In the genomic region with DNA sequence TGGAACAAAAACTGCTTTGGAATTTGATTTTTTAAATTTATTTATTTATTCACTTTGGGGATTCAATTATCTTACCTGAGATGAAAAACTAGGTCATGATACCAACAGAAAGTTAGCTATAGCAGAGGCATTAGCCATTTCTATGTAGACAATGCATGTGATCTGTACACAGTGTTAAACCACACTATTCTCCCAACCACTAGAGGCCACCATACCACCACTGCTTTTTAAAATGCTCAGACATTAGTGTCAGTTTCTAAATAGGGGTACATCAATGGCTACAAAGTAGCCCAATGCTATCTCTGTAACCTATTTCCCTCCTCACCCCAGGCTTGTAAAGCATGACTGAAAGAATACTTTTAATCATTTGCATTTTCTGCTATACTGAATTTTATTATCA, we compare ENCODE assay signal across 10 mouse cellular contexts. TPM values are rescaled to one million over a fixed set of nuclear protein-coding genes. Genes with fewer than 3 reads are reported as not detected.
A peak's percentile ranks its signal among the peaks of the same experiment; 100 is the strongest.
DNase-seq lines count a peak whose midpoint lies in the region; ATAC-seq and TF ChIP-seq lines count a peak whose summit lies in the region.
"Had no signal": no experiment of that assay in that cellular context is flagged by ENCODE, and none has a peak within 500 bp of the region (broad histone marks: within the 10 kb centered on the region; RNA-seq: fewer than 3 reads in every experiment).

No protein-coding gene starts in this region.

- TF ChIP-seq CTCF in thymus, adult 2 months (IDR thresholded peaks at IDR 0.05; ENCODE audit: borderline replicate concordance, control insufficient read depth, extremely low read depth, insufficient read depth, low read length, poor library complexity) = no peak

- H3K4me1 ChIP-seq in thymus, adult 2 months (replicated peaks; ENCODE audit: control insufficient read depth, insufficient read depth, low read length) = no peaks in the 10 kb centered on the region
- H3K4me1 ChIP-seq: hindbrain, embryonic 15.5 days had no signal

- no peak overlapping the region for H3K4me3 ChIP-seq in thymus, adult 2 months (ENCODE audit: control insufficient read depth, insufficient read depth, low read length)
- H3K4me3 ChIP-seq: hindbrain, embryonic 15.5 days had no signal

- H3K36me3 ChIP-seq in thymus, adult 2 months (ENCODE audit: control insufficient read depth, insufficient read depth, low read length) = peaks cover 55% of the 10 kb centered on the region
- H3K36me3 ChIP-seq in splenic B cell, adult 2 months (ENCODE audit: control insufficient read depth, insufficient read depth, low read length, poor library complexity, severe bottlenecking) = peaks cover 6% of the 10 kb centered on the region; the same call in 1 of the 2 replicates

- no peak for DNase-seq in frontal cortex, postnatal 10 days (ENCODE audit: low spot score in 2 of 2)
- DNase-seq in thymus, adult 2 months = peak; percentile 11
- DNase-seq in thymus, postnatal 4 days = no peak
- DNase-seq in splenic B cell, adult 2 months (ENCODE audit: low read depth, low spot score) = peak; percentile 56
- no peak for DNase-seq in left cerebral cortex, postnatal 25 days (ENCODE audit: low spot score in 2 of 2)
- DNase-seq in kidney, postnatal 4 days = no peak
- DNase-seq: cerebellum, postnatal 36 days had no signal

- no peak overlapping the region for H3K27ac ChIP-seq in thymus, adult 2 months (ENCODE audit: control insufficient read depth, insufficient read depth, low read length)
- H3K27ac ChIP-seq: hindbrain, embryonic 15.5 days had no signal

- peak; percentile 78 for ATAC-seq in frontal cortex, adult (ENCODE audit: low TSS enrichment)
- ATAC-seq in erythroblast, adult 5-6 weeks (replicated peaks; ENCODE audit: low FRiP score, poor library complexity, severe bottlenecking) = peak; percentile 52; the same call in 1 of the 2 replicates

- intact Hi-C loops in left cerebral cortex, postnatal 25 days (cut with DNase I) = no loop called here

- TF ChIP-seq POLR2A in thymus, adult 2 months (IDR thresholded peaks at IDR 0.05; ENCODE audit: control insufficient read depth, extremely low read depth, insufficient read depth, low read length, poor library complexity) = no peak

- H3K27me3 ChIP-seq in thymus, adult 2 months (ENCODE audit: control insufficient read depth, insufficient read depth, low read length) = no peaks in the 10 kb centered on the region
- H3K27me3 ChIP-seq in splenic B cell, adult 2 months (ENCODE audit: control insufficient read depth, insufficient read depth, low read length, poor library complexity, severe bottlenecking) = no peaks in the 10 kb centered on the region
- H3K27me3 ChIP-seq: hindbrain, embryonic 15.5 days had no signal

RNA-seq across cellular contexts. Expression of a gene that starts 26.1 kb away (rescaled TPM):
- polyA plus RNA-seq in thymus, adult 2 months (2012; rRNA removed) = 30.8 and 32.3 TPM in 2 replicates
- total RNA-seq in erythroblast, adult 5-6 weeks (2015; ENCODE audit: low replicate concordance) = 5.4 and 6.7 TPM in 2 replicates
- 6.1 and 7.1 TPM in 2 replicates for total RNA-seq in erythroblast, adult 5-6 weeks (2017; ENCODE audit: low replicate concordance)
- 10 to 100 TPM; 53.5 to 56.2 TPM for total RNA-seq in left cerebral cortex, postnatal 25 days (2021)

RNA-seq across cellular contexts. Expression of a gene that starts 26.3 kb away (rescaled TPM):
- polyA plus RNA-seq in thymus, adult 2 months (2012; rRNA removed) = 15.3 and 18.8 TPM in 2 replicates
- 5.0 and 16.3 TPM in 2 replicates for total RNA-seq in erythroblast, adult 5-6 weeks (2015; ENCODE audit: low replicate concordance)
- 12.3 and 33.8 TPM in 2 replicates for total RNA-seq in erythroblast, adult 5-6 weeks (2017; ENCODE audit: low replicate concordance)
- total RNA-seq in left cerebral cortex, postnatal 25 days (2021) = 10 to 100 TPM; 40.9 to 43.0 TPM

Comparison
In these comparisons a context has a peak if more than half of its experiments do, and no peak if none do; other contexts are left out.
1. DNase-seq: peak in thymus, adult 2 months (single experiment) and splenic B cell, adult 2 months (single experiment); none in frontal cortex, postnatal 10 days (0 of 2), thymus, postnatal 4 days (single experiment), left cerebral cortex, postnatal 25 days (0 of 2) and kidney, postnatal 4 days (0 of 2).
2. RNA of a gene that starts 26.1 kb away (total RNA-seq): 53.5 to 56.2 TPM in left cerebral cortex, postnatal 25 days; 5.4 to 7.1 TPM in erythroblast, adult 5-6 weeks; every median in the first group is over 4 times any median in the second.